Mouse (Mus musculus) neural tube, embryonic 13.5 days (tissue): ENCODE results near the gene Cstf3. TPM values are rescaled to one million over a fixed set of nuclear protein-coding genes. Genes with fewer than 3 reads are reported as not detected.

Experiments
- ATAC-seq: fragments of 200-750 bp; cut with Nextera tagmentation; 2 replicates; pipeline ENCODE4 v1.8.0; 2017; ENCODE audit warnings: low read depth, mild to moderate bottlenecking, moderate TSS enrichment, moderate library complexity
- H3K27ac ChIP-seq: fragments of 300-500 bp; sonication (generic); replicated peaks from 2 replicates; pipeline ENCODE4 v1.5.1; 2015; ENCODE audit warnings: moderate library complexity, mild to moderate bottlenecking, inconsistent platforms
- H3K27me3 ChIP-seq: fragments of 300-500 bp; sonication (generic); 2 replicates; pipeline ENCODE4 v1.6.1; 2015; ENCODE audit warnings: mild to moderate bottlenecking, inconsistent platforms
- H3K36me3 ChIP-seq: fragments of 300-500 bp; sonication (generic); 2 replicates; pipeline ENCODE4 v1.6.1; 2015; ENCODE audit warnings: mild to moderate bottlenecking, inconsistent platforms
- H3K4me1 ChIP-seq: fragments of 300-500 bp; sonication (generic); replicated peaks from 2 replicates; pipeline ENCODE4 v1.6.1; 2015; ENCODE audit warnings: inconsistent platforms
- H3K4me2 ChIP-seq: fragments of 300-500 bp; sonication (generic); 2 replicates; pipeline ENCODE4 v1.6.1; 2015; ENCODE audit warnings: inconsistent platforms, mild to moderate bottlenecking, moderate library complexity
- H3K4me3 ChIP-seq: fragments of 300-500 bp; sonication (generic); 2 replicates; pipeline ENCODE4 v1.5.1; 2015; ENCODE audit warnings: mild to moderate bottlenecking, inconsistent platforms
- H3K9ac ChIP-seq: fragments of 300-500 bp; sonication (generic); 2 replicates; pipeline ENCODE4 v1.6.1; 2015; ENCODE audit warnings: moderate library complexity, mild to moderate bottlenecking, inconsistent platforms
- H3K9me3 ChIP-seq: fragments of 300-500 bp; sonication (generic); 2 replicates; pipeline ENCODE4 v1.6.1; 2016; ENCODE audit warnings: inconsistent platforms
- WGBS: fragments of 180-500 bp; shearing (Covaris S2); methylation state at CpG from one replicate; pipeline ENCODE4 v1.1.7; 2015; 5-methylcytosine and 5-hydroxymethylcytosine counted together
- polyA plus RNA-seq: library from polyadenylated mRNA; unstranded; fragments of >200 nt; fragmentation: Nextera tagmentation; extraction: Ambion mirVana; gene quantifications from 2 replicates; pipeline ENCODE4 v1.2.1, GENCODE M21; 2015

Gene Cstf3
- polyA plus RNA-seq, 1 experiment from 2014 or later = 97.2 TPM

GRCm38 (mm10) chr2:104579784-104580446 lies 10.4 kb upstream of the Cstf3 start:
- WGBS = 89% methylated on average over 7 of the region's 7 CpGs
- no peaks in the 10 kb centered on the region for H3K9me3 ChIP-seq
- no peak for ATAC-seq
- no peaks in the 10 kb centered on the region for H3K27me3 ChIP-seq
- no peak overlapping the region for H3K27ac ChIP-seq
- no peak overlapping the region for H3K9ac ChIP-seq
- H3K4me1 ChIP-seq = no peaks in the 10 kb centered on the region
- H3K4me3 ChIP-seq = no peak overlapping the region
- H3K36me3 ChIP-seq = no peaks in the 10 kb centered on the region
- no peak overlapping the region for H3K4me2 ChIP-seq

GRCm38 (mm10) chr2:104581281-104581879 lies 8.9 kb upstream of the Cstf3 start:
- Histone ChIP-seq H3K4me2 (no peak overlapping the region), H3K4me1 (no peaks in the 10 kb centered on the region), H3K4me3 (no peak overlapping the region), H3K27me3 (no peaks in the 10 kb centered on the region), H3K27ac (no peak overlapping the region), H3K36me3 (no peaks in the 10 kb centered on the region), H3K9ac (no peak overlapping the region), H3K9me3 (no peaks in the 10 kb centered on the region)
- no peak for ATAC-seq
- WGBS = 72% methylated on average over 9 of the region's 9 CpGs

DNA sequence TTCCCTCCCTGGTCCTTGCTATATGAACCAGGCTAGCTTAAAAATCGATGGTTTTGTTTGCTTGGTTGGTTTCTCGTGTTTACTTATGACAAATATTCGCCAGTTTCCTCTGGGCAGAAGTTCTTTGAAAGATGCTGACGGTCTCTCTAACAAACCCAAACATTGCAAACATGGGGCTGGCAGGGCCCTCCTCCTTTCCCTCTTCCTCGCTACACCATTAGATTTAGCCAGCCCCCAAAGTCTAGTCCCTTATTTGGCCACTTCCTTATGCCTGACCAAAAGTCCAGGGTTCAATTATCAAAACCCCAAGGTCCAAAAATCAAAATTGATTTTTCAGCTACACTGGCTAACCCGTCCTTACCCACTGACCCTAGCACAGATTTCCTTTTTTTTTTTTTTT lies 7.3 kb upstream of the Cstf3 start:
- Histone ChIP-seq H3K27me3 (no peaks in the 10 kb centered on the region), H3K4me2 (no peak overlapping the region), H3K9ac (no peak overlapping the region), H3K4me3 (no peak overlapping the region), H3K36me3 (no peaks in the 10 kb centered on the region), H3K27ac (no peak overlapping the region), H3K9me3 (no peaks in the 10 kb centered on the region), H3K4me1 (no peaks in the 10 kb centered on the region)
- no peak for ATAC-seq
- WGBS = 68% methylated on average over 6 of the region's 6 CpGs

DNA sequence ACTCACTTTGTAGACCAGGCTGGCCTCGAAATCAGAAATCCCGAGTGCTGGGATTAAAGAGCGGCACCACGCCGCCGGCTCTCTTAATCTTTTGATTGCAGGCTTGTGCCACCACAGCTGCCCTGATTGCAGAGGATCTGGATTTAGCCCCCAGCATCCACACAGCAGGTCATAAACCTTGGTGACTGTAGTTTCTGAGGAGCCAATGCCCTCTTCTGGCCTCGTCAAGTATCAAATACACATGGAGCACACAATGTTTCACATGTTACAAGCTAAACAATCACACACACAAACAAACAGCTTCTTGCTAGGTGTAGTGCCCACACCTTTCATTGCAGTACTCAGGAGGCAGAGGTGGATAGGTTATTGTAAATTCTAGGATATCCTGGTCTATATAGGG lies 6.1 kb upstream of the Cstf3 start:
- Histone ChIP-seq H3K4me3 (no peak overlapping the region), H3K36me3 (no peaks in the 10 kb centered on the region), H3K4me1 (peaks cover 1% of the 10 kb centered on the region), H3K4me2 (no peak overlapping the region), H3K9ac (no peak overlapping the region), H3K9me3 (no peaks in the 10 kb centered on the region), H3K27me3 (no peaks in the 10 kb centered on the region), H3K27ac (no peak overlapping the region)
- 84% methylated on average over 7 of the region's 7 CpGs for WGBS
- ATAC-seq = no peak

GRCm38 (mm10) chr2:104585645-104586044 lies 4.7 kb upstream of the Cstf3 start:
- Histone ChIP-seq H3K27ac (no peak overlapping the region), H3K4me2 (no peak overlapping the region), H3K9ac (no peak overlapping the region), H3K4me1 (peaks cover 6% of the 10 kb centered on the region), H3K36me3 (no peaks in the 10 kb centered on the region), H3K9me3 (no peaks in the 10 kb centered on the region), H3K27me3 (no peaks in the 10 kb centered on the region), H3K4me3 (no peak overlapping the region)
- 55% methylated on average over 2 of the region's 2 CpGs for WGBS
- no peak for ATAC-seq

DNA sequence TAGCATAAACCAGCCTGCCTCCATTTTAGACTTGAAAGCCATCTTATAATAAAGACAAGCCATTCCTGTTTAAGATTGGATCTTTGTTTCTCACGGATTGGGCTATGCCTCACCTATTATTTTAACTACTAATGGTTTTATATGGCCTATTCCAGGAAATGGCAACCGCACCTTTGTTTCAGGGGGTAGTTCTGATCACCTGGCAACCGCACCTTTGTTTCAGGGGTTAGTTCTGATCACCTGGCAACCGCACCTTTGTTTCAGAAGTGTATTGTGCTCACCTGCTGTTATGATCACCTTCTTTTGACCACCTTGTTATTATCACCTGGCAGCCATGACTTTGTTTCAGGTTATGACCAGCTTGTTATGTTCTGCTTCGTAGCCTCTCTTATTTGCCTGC lies 1.8 kb upstream of the Cstf3 start:
- no peak for ATAC-seq
- 93% methylated on average over 5 of the region's 5 CpGs for WGBS
- Histone ChIP-seq H3K27me3 (no peaks in the 10 kb centered on the region), H3K4me2 (no peak overlapping the region), H3K9ac (no peak overlapping the region), H3K27ac (no peak overlapping the region), H3K4me3 (no peak overlapping the region), H3K36me3 (no peaks in the 10 kb centered on the region), H3K4me1 (peaks cover 25% of the 10 kb centered on the region), H3K9me3 (no peaks in the 10 kb centered on the region)

- peak overlapping the region; percentile 96 for H3K9ac ChIP-seq
- no peaks in the 10 kb centered on the region for H3K9me3 ChIP-seq
- no peaks in the 10 kb centered on the region for H3K36me3 ChIP-seq
- H3K4me1 ChIP-seq = peaks cover 40% of the 10 kb centered on the region
- H3K27me3 ChIP-seq = no peaks in the 10 kb centered on the region
- under 1% methylated on average over 19 of the region's 19 CpGs for WGBS
- H3K27ac ChIP-seq = peak overlapping the region; percentile 93
- peak overlapping the region; percentile 86 for H3K4me2 ChIP-seq
- H3K4me3 ChIP-seq = peak overlapping the region; percentile 96
- no peak; the same call in 1 of the 2 replicates for ATAC-seq
Observed at GRCm38 (mm10) chr2:104590829-104591117, 450 bp downstream of the Cstf3 start.

DNA sequence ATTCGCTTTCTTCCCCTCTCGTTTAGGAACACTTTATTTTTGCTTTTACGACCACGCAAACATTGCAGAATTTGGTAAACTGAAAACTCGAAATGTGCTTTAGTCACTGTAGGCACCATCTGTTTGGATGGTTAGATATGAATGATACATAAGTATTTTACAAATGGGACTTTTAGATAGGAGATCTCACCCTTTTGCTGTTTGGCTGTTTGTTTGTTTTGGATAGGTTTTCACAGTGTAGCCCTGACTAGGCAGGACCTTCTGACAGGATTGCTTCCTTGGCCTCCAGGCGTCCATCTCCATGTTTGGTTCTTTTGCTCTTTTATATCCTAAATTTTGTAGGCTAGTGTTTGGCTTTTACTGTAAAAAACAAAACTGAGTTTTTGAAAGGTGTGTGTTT lies 818 bp downstream of the Cstf3 start:
- Histone ChIP-seq H3K4me1 (peaks cover 40% of the 10 kb centered on the region), H3K36me3 (no peaks in the 10 kb centered on the region), H3K27me3 (no peaks in the 10 kb centered on the region), H3K9me3 (no peaks in the 10 kb centered on the region), H3K9ac (peak overlapping the region; percentile 96), H3K4me2 (peak overlapping the region; percentile 86), H3K4me3 (peak overlapping the region; percentile 96), H3K27ac (peak overlapping the region; percentile 93)
- WGBS = 1% methylated on average over 6 of the region's 6 CpGs
- ATAC-seq = no peak

- no peak overlapping the region for H3K4me3 ChIP-seq
- WGBS = 71% methylated on average over 1 of the region's 1 CpGs
Observed at GRCm38 (mm10) chr2:104595063-104595462, 4.7 kb downstream of the Cstf3 start.

GRCm38 (mm10) chr2:104603431-104603830 lies 13.1 kb downstream of the Cstf3 start:
- H3K9me3 ChIP-seq = no peaks in the 10 kb centered on the region
- no peaks in the 10 kb centered on the region for H3K4me1 ChIP-seq
- H3K27ac ChIP-seq = no peak overlapping the region
- no peak overlapping the region for H3K9ac ChIP-seq
- WGBS = 49% methylated on average over 1 of the region's 1 CpGs
- ATAC-seq = no peak
- no peaks in the 10 kb centered on the region for H3K27me3 ChIP-seq
- H3K36me3 ChIP-seq = peaks cover 10% of the 10 kb centered on the region
- no peak overlapping the region for H3K4me3 ChIP-seq
- no peak overlapping the region for H3K4me2 ChIP-seq

More at GRCm38 (mm10) chr2:104595063-104595462, 4.7 kb downstream of the Cstf3 start:
- Histone ChIP-seq H3K27ac (no peak overlapping the region), H3K9me3 (no peaks in the 10 kb centered on the region), H3K9ac (no peak overlapping the region), H3K4me2 (no peak overlapping the region), H3K4me1 (peaks cover 40% of the 10 kb centered on the region), H3K27me3 (no peaks in the 10 kb centered on the region), H3K36me3 (peaks cover 3% of the 10 kb centered on the region; the same call in 1 of the 2 replicates)
- no peak for ATAC-seq

GRCm38 (mm10) chr2:104604718-104605117 lies 14.4 kb downstream of the Cstf3 start:
- H3K4me3 ChIP-seq = no peak overlapping the region
- H3K27me3 ChIP-seq = no peaks in the 10 kb centered on the region
- H3K9ac ChIP-seq = no peak overlapping the region
- no peak overlapping the region for H3K4me2 ChIP-seq
- peaks cover 8% of the 10 kb centered on the region for H3K36me3 ChIP-seq
- no peak overlapping the region for H3K27ac ChIP-seq
- H3K9me3 ChIP-seq = no peaks in the 10 kb centered on the region
- H3K4me1 ChIP-seq = no peaks in the 10 kb centered on the region
- no peak for ATAC-seq
- 77% methylated on average over 5 of the region's 5 CpGs for WGBS

DNA sequence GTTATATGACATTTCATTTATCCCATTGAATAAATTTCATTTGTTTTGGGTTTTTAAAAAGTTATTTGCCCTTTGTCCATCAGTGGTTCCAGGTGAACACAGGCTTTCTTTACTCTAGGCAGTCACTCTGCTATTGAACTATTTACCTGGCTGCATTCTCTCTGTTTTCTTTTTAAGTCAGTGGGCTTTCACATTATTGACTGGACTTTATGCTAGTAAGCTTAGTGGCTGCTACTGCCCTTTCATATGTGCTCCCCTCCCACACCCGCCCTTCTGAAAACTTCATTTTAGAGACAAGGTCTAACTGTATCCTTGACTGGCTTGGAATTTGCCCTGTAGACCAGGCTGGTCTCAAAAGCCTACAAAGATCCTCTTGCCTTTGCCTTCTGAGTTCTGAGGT lies 15.2 kb downstream of the Cstf3 start:
- WGBS = 100% methylated on average over 1 of the region's 1 CpGs
- ATAC-seq = no peak
- no peak overlapping the region for H3K4me2 ChIP-seq

DNA sequence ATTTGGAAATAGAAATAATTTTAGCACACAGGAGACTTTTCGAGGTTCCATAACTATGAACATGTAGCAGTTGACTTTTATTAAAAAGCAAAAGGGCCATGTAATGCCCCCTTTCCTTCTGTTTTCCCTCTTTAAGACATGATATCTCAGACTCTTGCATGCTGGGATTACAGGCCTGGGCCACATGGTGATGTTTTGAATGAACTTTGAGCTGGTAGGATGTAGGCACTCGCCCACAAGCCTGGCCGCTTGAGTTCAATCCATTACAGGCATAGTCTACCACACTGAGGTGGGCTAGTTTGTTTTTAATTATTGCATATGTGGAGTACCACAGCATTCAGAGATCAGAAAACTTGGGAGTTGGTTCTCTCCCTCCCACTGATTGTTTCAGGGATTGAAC lies 24.5 kb downstream of the Cstf3 start:
- 93% methylated on average over 3 of the region's 3 CpGs for WGBS
- Histone ChIP-seq H3K4me1 (no peaks in the 10 kb centered on the region), H3K9me3 (no peaks in the 10 kb centered on the region), H3K27me3 (no peaks in the 10 kb centered on the region), H3K9ac (no peak overlapping the region), H3K36me3 (no peaks in the 10 kb centered on the region; the same call in 1 of the 2 replicates), H3K4me2 (no peak overlapping the region), H3K4me3 (no peak overlapping the region), H3K27ac (no peak overlapping the region)
- ATAC-seq = no peak

More for the DNA sequence above, 15.2 kb downstream of the Cstf3 start:
- Histone ChIP-seq H3K4me1 (no peaks in the 10 kb centered on the region), H3K27me3 (no peaks in the 10 kb centered on the region), H3K36me3 (peaks cover 3% of the 10 kb centered on the region; the same call in 1 of the 2 replicates), H3K27ac (no peak overlapping the region), H3K4me3 (no peak overlapping the region), H3K9me3 (no peaks in the 10 kb centered on the region), H3K9ac (no peak overlapping the region)
